Mouse (Mus musculus) left cerebral cortex, postnatal 25 days (tissue): ENCODE results near the gene Blcap. TPM values are rescaled to one million over a fixed set of nuclear protein-coding genes. Genes with fewer than 3 reads are reported as not detected.
A peak's percentile ranks its signal among the peaks of the same experiment; 100 is the strongest.
"Not testable (repeated sequence)": the region's sequence is repeated elsewhere in the genome, so short reads cannot be mapped to it uniquely, and the experiment has no call there.

Experiments used
- DNase-seq, 2 experiments: peaks; one replicate each; pipeline ENCODE4 v3.0.0; 2022; ENCODE audit warnings: low spot score in 2 of 2, mixed read lengths in 1 of 2
- intact Hi-C: fragments of 180-260 bp; cut with DNase I; formaldehyde crosslinking; loops from one replicate; pipeline ENCODE4 v1.15.1; 2025
- total RNA-seq, 2 experiments: library from RNA; stranded (reverse); gene quantifications; 2 replicates each; pipeline ENCODE4 v1.2.3; 2021

The Blcap gene
- total RNA-seq = 100 to 1,000 TPM; 111 to 112 TPM

DNA sequence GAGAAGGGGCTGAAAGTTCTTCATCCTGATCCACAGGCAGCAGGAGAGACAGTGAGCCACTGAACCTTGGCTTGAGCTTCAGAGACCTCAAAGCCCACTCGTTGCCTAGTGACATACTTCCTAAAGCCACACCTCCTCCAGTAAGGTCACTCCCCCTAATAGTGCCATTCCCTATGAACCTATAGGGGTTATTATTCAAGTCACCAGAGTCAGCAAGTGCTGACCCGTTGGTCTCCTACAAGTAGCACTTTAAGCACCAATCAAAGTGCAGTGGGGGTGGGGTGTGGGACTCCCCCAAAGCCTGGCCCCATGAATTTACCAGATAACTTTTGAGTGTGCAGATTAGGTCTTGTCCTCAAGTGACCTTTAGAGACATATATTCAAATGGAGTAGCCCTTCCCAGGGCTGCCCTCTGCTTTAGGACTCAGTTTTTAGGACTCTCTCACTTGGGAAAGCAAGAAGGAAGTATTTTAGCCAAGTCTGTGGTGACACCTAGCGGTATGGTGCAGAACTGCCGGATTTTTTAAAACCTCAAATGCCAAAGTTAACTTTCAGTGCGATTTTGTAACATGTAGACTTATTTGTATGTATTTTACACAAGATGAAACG, at the start of gene Blcap:
Blcap (minus strand) TSS at position 51 of the 609 bp plus-strand sequence.
- intact Hi-C loops = loop anchor here (1.0 to 2.0 kb wide), 2 partner anchors 113 to 284 kb away; no protein-coding TSS in a partner anchor
- DNase-seq = peak; percentile 54 to 74

DNA sequence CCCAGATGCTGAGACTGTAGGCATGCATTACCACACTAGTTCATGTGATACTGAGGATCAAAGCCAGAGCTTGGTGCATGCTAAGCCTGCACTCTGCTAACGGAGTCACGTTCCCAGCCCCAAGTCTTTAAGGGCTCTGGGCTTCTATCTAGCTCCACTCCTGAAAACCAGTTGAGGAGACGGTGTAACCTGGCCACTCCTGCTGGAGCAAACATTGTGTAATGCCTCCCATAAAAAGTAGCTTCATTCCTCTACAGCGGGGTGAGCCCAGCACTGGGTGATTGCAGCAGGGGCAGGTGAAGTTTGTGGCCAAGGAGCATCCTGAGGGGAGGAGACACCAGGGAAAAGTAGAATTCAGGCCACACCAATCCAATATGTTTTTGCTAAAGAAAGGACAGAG, 47.3 kb upstream of the Blcap start:
- no peak for DNase-seq
- intact Hi-C loops = loop anchor here (5.0 kb wide), 1 partner anchor 379 kb away; no protein-coding TSS in a partner anchor

DNA sequence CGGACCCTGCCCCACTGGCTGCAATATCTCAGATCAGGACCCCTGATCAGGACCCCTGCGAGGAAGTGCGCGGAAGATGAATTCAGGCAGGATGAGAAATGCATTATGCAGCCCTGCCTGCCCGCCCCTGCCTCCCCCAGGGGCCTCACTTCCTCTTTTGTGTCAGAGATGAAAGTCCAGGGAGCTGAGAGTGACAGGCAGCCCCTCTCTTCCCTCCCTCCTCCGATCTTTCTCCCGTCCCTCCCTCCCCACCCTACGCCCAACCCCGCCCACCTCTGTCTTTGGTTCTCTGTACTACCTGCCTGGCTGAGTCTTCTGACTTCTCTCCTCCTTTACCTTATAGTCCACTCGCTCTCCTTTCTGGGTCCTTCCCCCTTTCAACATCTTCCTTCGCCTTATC, 42.9 kb upstream of the Blcap start:
- intact Hi-C loops = loop anchor here (2.0 kb wide), 1 partner anchor 15 kb away; no protein-coding TSS in a partner anchor
- DNase-seq = no peak

DNA sequence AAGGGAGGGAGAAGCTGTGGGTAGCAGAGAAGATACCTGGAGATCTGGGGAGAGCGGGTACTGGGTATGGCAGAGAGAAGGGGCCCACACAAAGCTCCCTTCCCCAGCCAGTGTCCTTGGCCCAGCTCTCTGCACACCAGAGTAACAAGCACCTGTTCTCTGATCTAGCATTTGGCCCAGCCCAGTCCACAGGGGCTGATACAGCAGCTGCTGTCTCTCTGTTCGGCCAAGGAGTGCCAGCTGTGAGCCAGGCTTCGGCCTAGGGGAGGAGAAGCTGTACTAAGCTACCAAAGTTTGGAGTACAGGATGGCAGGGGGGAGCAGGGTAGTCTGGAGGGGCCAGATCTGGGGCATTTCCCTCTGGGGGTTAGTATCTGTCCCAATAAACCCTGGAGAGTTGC, 40.7 kb upstream of the Blcap start:
- no peak for DNase-seq
- intact Hi-C loops = loop anchor here (2.0 kb wide), 1 partner anchor 17 kb away; no protein-coding TSS in a partner anchor

DNA sequence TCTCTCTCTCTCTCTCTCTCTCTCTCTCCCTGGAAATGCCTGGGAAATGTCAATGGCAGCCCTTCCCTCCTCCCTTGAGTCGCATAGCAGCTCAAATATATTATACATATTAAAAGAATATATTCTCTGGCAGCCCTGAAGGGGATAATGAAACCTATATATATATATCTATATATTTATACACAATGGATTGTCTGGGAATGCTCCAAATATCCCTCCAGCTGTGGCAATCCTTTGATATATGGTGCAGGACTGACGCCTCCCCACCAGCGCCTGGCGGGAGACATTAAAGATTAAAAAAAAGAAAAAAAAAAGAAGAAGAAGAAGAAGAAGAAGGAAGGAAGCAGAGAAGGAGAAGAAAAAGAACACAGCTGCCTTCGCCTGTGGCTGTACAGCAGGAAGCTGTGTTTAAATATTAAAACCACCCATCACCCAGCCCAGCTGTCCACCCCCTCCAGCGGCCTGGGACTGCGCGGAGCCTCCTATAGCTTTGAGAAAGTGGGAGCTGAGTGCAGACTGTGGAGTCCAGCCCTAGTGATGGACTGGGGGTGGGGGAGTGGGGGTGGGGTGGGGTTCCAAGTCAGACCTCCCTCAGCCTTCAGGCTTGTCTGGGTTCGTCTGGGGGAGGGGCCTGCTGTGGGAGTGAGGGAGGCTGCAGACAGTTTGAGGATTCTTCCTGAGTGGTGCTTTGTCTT, 36.6 kb upstream of the Blcap start:
- DNase-seq = no peak
- intact Hi-C loops = no loop called here

DNA sequence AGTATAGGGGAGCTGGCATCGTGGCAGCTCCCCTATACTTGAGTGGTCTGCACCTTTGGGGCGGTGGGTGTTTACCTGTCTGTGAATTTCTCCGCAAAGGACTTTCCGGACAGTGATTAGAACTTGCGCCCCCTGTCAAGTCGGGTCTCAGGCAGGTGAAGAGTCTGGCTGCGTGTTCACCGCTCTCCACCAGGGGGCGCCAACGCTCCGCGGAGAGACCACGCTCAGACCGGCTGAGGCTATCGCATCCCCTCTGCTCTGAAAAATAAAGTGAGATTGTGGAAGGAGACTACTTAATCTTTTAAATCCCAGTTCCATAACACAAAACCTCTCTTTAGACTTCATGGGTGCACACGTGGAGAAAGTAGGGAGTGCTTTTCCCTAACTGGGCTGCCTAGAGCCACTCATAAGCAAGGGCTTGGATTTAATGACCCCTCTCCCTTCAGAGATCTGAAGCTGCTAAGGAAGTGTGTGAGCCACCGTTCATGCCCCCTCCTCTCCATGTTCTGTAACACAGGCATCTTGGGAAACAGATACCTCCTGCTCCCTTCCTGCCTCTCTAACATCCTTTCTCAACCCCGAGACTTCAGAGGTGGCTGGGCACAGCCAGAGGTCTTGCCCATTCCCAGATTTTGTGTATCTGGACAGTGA, 34.1 kb upstream of the Blcap start:
- intact Hi-C loops = loop anchor here (1.0 to 2.0 kb wide), 2 partner anchors 600 to 739 kb away; no protein-coding TSS in a partner anchor
- peak; percentile 76 to 78 for DNase-seq

DNA sequence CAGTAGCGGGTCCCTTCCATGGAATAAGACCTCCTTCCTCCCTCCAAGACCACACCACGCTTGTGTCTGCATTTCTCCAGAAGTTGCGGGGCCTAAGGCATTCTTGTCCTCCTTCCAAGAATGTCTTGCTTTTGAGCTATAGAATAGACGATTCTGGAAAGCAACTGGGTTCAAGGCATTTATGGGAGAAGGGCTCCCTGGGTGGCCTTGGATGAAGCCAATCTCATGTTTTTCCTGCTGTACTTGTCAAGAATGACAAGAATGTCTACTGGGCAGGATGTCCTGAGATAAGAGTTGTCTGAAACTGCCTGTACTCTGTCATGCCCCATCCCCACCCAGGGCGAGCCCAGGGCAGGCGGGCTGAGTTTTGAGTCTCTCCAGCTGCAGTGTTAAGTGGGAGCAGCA, 30.4 kb upstream of the Blcap start:
- intact Hi-C loops = no loop called here
- DNase-seq = no peak

DNA sequence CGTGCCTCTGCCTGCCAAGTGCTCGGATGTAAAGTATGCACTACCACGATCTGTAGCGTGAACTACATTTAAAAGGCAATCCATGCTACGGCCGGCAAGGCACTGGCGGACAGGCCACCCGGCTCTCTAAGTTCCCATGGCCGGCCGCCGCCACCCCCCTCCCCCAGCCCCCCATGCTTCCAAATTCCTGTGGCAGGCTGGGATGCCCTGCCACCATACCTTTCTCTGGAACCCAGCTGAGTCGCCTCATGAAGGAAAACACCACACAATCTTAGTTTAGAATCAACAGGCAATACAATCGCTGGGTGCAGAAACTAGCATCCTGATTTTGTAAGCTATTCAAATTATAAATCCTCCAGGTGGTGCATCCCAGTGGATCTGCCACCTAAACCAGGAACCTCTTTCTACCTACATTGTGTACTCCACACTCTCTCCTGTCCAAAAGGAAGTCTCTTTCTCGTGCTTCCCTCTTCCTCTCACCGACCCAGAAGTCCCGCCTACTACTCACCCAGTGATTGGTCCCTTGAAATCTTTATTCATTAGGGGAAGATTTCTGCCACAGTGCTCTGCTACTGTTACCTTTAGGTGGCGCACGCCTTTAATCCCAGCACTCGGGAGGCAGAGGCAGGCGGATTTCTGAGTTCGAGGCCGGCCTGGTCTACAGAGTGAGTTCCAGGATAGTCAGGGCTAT, 25.9 kb upstream of the Blcap start:
- intact Hi-C loops = no loop called here
- DNase-seq = no peak

DNA sequence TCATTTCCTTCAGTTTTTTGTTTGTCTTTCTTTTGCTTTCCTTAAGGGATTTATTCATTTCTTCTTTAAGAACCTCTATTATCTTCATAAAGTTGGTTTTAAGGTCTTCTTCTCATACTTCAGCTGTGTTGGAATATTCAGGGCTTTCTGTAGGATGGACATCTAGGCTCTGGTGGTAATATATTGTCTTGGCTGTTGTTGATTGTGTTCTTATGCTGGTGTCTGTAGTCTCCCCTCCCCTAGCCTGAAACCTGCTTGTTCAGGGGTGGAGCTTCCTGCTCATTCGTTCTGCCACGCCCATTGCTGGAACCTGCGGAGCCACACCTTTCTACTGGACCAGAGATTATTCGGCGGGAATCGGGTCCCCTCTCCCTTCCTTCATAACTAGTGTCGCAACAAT, 14.3 kb upstream of the Blcap start:
- intact Hi-C loops = not testable (repeated sequence)

DNA sequence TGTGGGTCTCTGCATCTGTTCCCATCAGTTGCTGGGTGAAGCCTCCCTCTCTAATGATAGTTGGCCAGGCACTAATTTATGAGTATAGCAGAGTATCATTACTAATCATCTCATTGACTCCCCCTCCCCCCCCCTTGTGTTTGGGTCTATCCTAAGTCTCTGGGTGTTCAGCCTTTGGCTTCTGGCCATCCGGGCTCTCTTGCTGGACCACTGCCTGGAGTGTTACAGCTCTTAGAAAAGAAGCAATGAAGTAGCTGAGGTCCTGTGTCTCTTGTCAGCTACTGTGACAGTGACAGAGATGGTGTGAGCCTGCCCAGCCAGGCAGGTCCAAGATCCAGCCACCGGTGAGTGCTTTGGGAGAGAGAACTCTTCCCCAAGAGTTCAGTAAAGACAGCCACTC, 1.7 kb upstream of the Blcap start:
- no peak for DNase-seq
- intact Hi-C loops = loop anchor here (2.0 kb wide), 2 partner anchors 230 to 280 kb away; no protein-coding TSS in a partner anchor

More for the DNA sequence above, 14.3 kb upstream of the Blcap start:
- not testable (repeated sequence) for DNase-seq

DNA sequence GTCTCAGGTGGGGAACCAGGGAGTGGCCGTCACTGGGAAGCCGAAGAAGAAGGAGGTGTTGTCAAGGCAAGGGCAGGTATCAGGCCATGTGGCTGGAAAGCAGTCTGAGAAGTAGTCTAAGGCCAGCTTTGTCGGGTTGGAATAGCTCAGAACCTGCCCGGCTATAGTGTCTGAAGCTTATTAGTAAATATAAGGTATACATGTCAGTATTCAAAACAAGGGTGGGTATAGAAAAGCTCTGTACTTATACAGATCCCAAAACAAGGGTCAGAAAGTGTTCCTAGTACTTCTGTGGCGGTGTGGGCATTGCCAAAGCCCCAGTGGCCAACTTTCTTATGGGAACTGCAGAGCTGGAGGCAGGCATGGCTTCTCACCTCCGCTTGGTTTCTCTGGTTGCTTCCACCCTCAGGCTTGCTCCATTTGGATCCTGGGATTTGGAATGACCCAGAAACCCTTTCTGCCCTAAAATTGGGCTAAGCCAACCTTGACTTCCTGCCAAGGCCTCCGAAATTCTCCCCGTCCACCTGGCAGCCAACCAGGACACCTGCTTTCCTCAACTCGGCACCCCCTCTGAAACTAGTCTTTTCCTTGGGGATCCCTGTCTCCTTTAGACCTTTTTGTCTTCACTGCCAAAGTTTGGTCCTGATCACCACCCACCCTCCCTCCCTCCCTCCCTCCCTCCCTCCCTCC, 1.1 kb downstream of the Blcap start:
- no peak for DNase-seq
- intact Hi-C loops = loop anchor here (2.0 to 10.0 kb wide), 2 partner anchors 111 to 435 kb away; partner anchors contain the start of gene Samhd1

DNA sequence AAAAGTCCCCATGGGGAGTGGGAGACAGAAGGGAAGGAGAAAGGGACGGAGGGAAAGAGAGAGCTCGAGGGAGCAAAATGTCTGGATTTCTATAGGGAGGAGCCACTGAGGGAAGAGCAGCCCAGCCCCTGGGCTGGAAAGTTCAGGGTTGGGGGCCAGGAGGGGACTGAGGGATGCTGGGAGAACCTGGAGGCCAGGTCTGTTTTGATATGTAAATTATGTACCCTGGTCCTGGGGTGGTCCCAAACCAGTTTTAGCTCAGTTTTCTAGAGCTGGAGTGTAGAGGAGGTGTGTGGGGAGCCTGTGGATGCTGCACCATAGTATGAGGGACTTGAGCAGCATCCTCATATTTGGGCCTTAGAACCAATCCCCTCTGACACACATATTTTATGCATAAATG, 2.2 kb downstream of the Blcap start:
- DNase-seq = no peak
- intact Hi-C loops = loop anchor here (10.0 kb wide), 1 partner anchor 434 kb away; the partner anchor contains the start of gene Samhd1

DNA sequence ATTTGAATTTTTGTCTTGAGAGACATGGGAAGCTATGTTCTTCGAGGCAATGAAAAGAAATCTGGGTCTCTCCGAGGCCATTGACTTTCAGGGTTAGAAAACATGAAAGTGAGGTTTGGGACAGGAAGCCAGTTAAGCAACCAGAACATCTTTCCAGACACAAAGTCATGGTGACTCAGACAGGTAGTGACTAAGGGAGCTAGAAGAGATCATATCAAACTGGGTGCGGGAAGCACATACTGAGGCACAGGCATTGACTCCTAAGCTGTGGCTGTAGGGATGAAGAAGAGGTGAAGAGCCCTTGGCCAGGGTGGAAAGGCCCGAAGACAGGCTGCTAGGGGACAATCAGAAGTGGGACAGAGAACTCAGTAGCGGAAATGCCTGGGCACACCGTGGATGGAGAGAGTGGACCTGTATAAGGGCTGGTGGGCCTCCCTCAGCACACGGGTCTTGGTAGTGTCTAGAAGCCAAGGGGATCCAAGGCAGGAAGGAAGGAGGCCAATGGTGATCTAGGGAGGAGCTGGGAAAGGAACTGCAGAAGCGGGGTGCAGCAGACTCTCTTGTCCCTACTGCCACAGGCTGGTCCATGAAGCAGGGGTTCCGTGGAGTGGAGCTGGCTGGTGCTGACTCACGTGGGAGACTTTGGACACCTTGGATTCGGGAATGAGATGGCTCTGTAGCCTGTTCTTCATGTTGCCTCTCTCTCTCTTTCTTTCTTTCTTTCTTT, 3.7 kb downstream of the Blcap start:
- no peak for DNase-seq
- intact Hi-C loops = loop anchor here (2.0 to 10.0 kb wide), 2 partner anchors 227 to 433 kb away; partner anchors contain the start of gene Samhd1

DNA sequence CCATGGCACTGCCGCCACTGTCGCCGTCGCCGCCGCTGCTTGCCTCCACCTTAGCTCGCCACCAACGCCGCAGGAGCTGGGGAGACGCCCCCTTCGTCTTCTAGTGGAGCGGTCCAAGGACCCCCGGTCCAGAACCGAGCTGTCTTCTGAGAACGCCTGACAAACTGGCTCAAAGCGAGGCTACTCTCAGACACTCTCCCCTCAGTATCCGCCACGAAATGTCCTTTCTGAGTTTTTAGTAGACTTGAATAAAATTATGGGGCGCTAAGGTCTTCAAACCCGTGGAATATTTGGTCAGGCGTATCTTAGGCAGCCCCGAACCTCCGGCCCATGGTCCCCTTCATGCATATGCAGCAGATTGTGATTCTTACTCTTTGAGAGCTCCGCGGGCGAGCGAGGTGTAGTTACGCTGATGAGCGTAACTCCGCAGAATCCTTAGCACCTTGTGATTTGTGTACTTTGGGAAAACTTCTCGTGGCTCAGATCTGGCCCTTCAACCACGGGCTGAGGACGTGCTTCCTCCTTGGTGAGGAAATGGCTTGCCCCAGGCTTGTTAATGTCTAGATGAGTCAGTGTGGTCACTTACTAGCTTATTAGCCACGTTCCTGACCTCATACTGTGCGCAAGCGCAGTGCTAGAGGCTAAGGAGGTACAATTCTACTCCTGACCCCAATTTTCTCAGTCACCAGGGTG, 4.7 kb downstream of the Blcap start:
- DNase-seq = peak; percentile 87 to 90
- intact Hi-C loops = loop anchor here (2.0 to 10.0 kb wide), 2 partner anchors 226 to 432 kb away; partner anchors contain the start of gene Samhd1

DNA sequence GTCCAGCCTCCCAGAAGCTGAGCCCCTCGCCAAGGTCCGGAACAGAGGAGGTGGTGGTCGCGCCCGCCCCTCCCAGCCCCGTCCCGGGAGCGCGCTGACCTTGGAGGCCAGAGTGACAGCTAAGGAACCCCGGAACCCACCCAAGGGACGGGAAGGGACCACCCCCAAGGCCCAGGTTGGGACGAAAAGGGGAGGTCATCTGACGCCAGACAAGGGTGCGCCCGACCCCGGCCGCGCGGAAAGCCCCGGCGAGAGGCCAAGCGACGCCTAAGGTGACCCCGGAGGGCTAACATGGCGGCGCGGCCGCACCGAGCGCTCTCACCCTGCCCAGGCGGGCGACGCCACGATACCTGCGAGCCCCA, 5.2 kb downstream of the Blcap start:
- intact Hi-C loops = loop anchor here (2.0 to 10.0 kb wide), 2 partner anchors 225 to 431 kb away; partner anchors contain the start of gene Samhd1
- DNase-seq = no peak

DNA sequence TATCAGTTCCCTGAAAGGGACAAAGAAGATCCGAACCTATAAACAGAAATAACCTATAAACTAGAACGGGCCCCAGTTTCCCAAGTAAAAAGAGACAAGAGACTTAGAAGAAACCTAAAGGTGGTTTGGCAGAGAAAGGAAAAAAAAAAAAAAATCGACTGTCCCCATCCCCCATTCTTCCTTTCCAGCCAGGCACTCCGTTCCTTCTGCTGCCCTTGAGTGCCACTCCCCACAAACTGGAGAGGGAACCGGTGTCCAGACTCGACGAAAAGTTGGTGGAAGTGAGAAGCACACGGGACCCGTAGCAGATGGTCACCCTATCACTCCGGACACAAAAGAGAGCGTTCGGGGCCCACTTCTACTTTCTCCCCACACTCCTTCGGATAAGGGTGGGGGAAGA, 5.6 kb downstream of the Blcap start:
- no peak for DNase-seq
- intact Hi-C loops = loop anchor here (10.0 kb wide), 1 partner anchor 431 kb away; the partner anchor contains the start of gene Samhd1

DNA sequence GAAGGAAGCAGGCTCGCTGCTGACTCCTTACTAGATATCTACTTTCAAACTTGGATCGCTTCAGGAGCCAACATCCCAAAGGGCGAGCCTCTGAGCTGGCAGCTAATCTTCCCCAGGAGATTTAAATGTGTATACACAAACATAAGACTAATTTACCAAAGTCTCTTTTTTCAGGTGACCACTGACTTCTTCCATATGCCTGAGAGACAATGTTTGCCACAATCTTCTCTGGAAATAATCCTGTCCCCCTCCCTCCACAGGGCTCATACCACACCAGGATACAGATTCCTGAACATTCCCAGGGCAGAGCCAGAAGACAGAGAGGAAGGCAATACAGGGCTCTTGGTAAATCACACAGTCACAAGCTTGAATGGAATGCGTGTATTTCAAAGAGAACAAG, 6.4 kb downstream of the Blcap start:
- DNase-seq = no peak
- intact Hi-C loops = loop anchor here (10.0 kb wide), 1 partner anchor 430 kb away; the partner anchor contains the start of gene Samhd1

DNA sequence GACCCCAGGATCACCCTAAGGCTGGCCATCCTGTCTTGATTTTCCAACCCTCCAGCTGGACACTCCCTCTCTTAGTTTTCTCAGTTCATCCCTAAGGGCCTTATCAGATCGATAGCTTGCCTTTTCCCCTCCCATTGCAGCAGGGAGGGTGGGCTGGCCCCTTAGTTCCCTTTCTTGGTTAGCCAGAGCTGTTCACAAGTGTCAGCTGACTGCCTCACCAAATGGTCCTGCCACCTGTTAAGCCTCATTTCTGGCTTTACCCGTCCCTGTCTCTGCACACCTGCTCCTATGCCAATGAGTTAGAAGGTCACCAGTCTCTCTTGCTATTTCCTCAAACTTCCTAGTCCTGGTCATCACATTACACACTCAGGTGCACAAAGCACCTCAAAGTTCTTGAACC, 8.0 kb downstream of the Blcap start:
- intact Hi-C loops = loop anchor here (10.0 kb wide), 1 partner anchor 428 kb away; the partner anchor contains the start of gene Samhd1
- no peak for DNase-seq
